Mouse (Mus musculus) spleen, adult 2 months (tissue): ENCODE data around the gene Clec3b. TPM values are rescaled to one million over a fixed set of nuclear protein-coding genes. Genes with fewer than 3 reads are reported as not detected.

ENCODE experiments used
- DNase-seq, 2 experiments: peaks; one replicate each; pipeline versions ENCODE4 v3.0.0 to v3.0.0-alpha.2; 2012 to 2021; ENCODE audit warnings: low spot score in 2 of 2, low read depth in 1 of 2
- H3K27ac ChIP-seq: fragments of 200-500 bp; 2 replicates; pipeline ENCODE4 v1.5.1; 2012; ENCODE audit warnings: low read length, inconsistent platforms; ENCODE audit not compliant: insufficient read depth
- H3K27me3 ChIP-seq: fragments of 200-500 bp; 2 replicates; pipeline ENCODE4 v1.6.1; 2012; ENCODE audit warnings: mild to moderate bottlenecking, moderate library complexity, low read length, inconsistent platforms; ENCODE audit not compliant: control insufficient read depth, insufficient read depth
- H3K36me3 ChIP-seq: fragments of 200-500 bp; 2 replicates; pipeline ENCODE4 v1.6.1; 2012; ENCODE audit warnings: mild to moderate bottlenecking, low read length, inconsistent platforms; ENCODE audit not compliant: control insufficient read depth, insufficient read depth
- H3K4me1 ChIP-seq: fragments of 200-500 bp; 2 replicates; pipeline ENCODE4 v1.6.1; 2011; ENCODE audit warnings: inconsistent platforms; ENCODE audit not compliant: control insufficient read depth, insufficient read depth, insufficient read length
- H3K4me3 ChIP-seq: fragments of 200-500 bp; 2 replicates; pipeline ENCODE4 v1.5.1; 2011; ENCODE audit warnings: mild to moderate bottlenecking, inconsistent platforms; ENCODE audit not compliant: insufficient read depth, insufficient read length; ENCODE audit errors: extremely low read depth
- CTCF ChIP-seq: fragments of 200-500 bp; IDR thresholded peaks from 2 replicates; pipeline ENCODE4 v1.5.1; 2011; ENCODE audit warnings: mild to moderate bottlenecking, inconsistent platforms; ENCODE audit not compliant: insufficient read depth, insufficient read length, insufficient replicate concordance; ENCODE audit errors: extremely low read depth
- POLR2A ChIP-seq: fragments of 200-500 bp; IDR thresholded peaks from 2 replicates; pipeline ENCODE4 v1.6.1; 2011; ENCODE audit warnings: low read depth, low read length, inconsistent platforms
- WGBS: fragments of 180-500 bp; shearing (Covaris S2); methylation state at CpG from one replicate; pipeline ENCODE4 v1.1.7; 2018; 5-methylcytosine and 5-hydroxymethylcytosine counted together
- polyA plus RNA-seq: library from polyadenylated mRNA; depleted of rRNA; stranded (reverse); fragments of >200 nt; gene quantifications from 2 replicates; pipeline ENCODE4 v1.2.3, GENCODE M21; 2012

Clec3b gene
- polyA plus RNA-seq, 1 experiment: 4.6 TPM

DNA sequence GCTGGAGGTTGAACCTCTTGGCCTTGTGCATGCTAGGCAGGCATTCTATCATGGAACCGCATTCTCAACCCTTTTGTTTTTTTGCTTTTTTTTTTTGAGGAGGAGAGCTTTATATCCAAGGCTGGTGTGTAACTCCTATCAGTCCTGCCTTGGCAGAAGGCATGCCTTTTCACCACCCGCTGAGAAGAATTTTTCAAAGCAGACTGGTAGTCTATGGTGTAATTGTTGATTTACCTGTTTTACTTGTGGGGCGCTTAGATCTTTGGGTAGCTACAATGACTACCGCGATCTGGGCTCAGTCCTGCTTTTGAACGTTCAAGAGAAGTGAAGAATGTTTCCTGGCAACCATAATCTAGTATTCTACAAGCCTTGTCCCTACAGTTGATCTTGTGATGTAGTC lies 36.8 kb upstream of the Clec3b start:
- H3K36me3 ChIP-seq: peaks cover 3% of the 10 kb centered on the region; the same call in 1 of the 2 replicates
- DNase-seq: no peak
- WGBS: 57% methylated on average over 6 of the region's 6 CpGs
- peak overlapping the region; percentile 95; the same call in 1 of the 2 replicates for H3K4me3 ChIP-seq
- TF ChIP-seq POLR2A (no peak), CTCF (no peak)
- peaks cover 8% of the 10 kb centered on the region for H3K4me1 ChIP-seq
- no peaks in the 10 kb centered on the region for H3K27me3 ChIP-seq
- no peak overlapping the region for H3K27ac ChIP-seq

- DNase-seq: no peak
- H3K4me3 ChIP-seq: no peak overlapping the region
- H3K27me3 ChIP-seq: no peaks in the 10 kb centered on the region
- 88% methylated on average over 1 of the region's 1 CpGs for WGBS
- H3K36me3 ChIP-seq: peaks cover 8% of the 10 kb centered on the region
- H3K4me1 ChIP-seq: peaks cover 8% of the 10 kb centered on the region
- TF ChIP-seq CTCF: no peak
- no peak for TF ChIP-seq POLR2A
- H3K27ac ChIP-seq: no peak overlapping the region
Measured at GRCm38 (mm10) chr9:123115566-123115965, 35.2 kb upstream of the Clec3b start.

DNA sequence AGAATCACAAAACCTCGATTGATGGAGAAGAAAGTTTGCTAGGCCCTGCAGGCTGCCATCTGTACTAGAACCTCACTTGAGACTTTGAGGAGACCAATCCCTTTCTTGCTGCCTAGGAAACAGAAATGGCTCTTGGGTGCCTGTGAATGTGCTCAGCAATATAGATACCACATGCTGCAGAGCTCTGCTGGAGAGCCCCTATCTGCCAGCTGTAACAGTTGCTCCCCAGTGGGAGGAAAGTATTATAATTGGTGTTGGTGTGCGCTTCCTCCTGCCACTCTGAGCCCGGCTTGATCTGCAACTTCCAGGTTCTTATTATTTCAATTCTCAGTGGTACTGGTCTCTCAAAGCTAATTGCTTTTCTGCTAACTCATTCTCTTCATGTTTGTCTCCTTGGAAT lies 27.7 kb upstream of the Clec3b start:
- WGBS: 83% methylated on average over 3 of the region's 3 CpGs
- Histone ChIP-seq H3K4me3 (no peak overlapping the region), H3K36me3 (peaks cover 12% of the 10 kb centered on the region), H3K27me3 (no peaks in the 10 kb centered on the region), H3K27ac (no peak overlapping the region), H3K4me1 (no peaks in the 10 kb centered on the region)
- TF ChIP-seq CTCF: no peak
- no peak for TF ChIP-seq POLR2A
- DNase-seq: no peak

DNA sequence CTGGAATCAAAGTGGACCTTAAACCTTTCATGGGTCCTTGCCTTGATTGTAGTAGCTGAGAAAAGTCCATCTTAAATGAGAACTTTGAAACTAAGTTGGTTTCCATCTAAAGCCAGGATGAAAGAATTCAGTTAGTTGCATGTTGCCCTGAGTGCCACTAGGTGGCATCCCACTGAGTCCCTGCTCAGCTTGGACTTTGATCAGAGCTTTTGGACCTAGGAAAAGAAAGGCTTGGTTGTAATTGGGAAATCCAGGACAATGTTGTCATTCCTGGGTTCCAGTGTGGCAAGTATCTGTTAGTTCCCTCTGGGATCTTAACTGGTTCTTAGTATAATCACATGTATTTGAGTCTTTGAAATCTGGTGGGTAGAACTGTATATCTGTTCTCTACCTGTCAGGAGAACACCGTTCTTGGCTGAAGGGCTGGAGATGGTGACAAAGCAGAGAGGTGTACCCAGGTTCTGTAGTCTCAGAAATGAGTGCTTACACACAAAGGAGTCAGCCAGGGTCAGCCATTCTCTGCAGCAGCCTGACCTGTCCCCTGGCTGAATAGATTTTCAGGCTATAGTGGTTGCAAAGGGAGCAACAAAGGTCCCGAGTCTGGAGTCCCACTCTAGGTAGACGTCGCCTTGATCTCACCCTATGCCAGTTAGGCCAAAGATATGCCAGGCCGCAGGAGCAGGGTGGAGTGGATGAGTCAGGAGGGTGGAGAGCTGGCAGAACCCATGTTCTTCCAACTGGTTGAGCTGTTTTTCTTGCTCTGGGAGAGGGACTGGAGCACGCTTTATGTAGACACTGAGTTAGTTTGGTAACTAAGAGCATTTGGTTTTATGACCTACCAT lies 27.0 kb upstream of the Clec3b start:
- TF ChIP-seq CTCF (peak; percentile 59; the same call in 1 of the 2 replicates), POLR2A (no peak)
- Histone ChIP-seq H3K27me3 (no peaks in the 10 kb centered on the region), H3K4me3 (no peak overlapping the region), H3K36me3 (peaks cover 13% of the 10 kb centered on the region), H3K27ac (no peak overlapping the region), H3K4me1 (no peaks in the 10 kb centered on the region)
- 90% methylated on average over 6 of the region's 6 CpGs for WGBS
- DNase-seq: no peak

DNA sequence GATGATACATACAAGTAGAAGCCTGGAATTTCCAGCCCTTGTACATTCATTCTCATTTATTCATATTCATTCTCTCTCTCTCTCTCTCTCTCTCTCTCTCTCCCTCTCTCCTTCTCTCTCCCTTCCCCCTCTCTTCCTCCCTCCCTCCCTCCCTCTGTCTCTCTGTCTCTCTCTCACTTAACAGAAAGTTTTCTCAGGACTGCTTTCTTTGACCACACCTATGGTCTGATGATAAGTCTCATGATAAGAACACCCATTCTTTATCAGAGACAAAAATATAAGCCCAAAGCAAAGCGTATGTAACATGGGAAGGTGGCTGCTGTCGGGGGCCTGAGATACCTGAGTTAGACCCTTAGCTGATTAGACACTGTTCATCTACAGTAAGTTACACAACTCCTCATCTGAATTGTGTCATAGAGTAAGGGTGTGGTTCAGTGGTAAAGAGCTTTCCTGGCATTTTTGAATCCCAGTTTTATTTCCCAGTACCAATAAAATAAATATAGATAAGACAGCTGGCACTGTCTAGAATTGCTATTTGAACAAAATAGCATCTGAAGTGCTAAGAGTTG lies 26.2 kb upstream of the Clec3b start:
- no peak overlapping the region for H3K27ac ChIP-seq
- H3K27me3 ChIP-seq: no peaks in the 10 kb centered on the region
- peaks cover 13% of the 10 kb centered on the region for H3K36me3 ChIP-seq
- DNase-seq: no peak
- no peak overlapping the region for H3K4me3 ChIP-seq
- no peaks in the 10 kb centered on the region for H3K4me1 ChIP-seq
- no peak for TF ChIP-seq POLR2A
- no peak for TF ChIP-seq CTCF
- 82% methylated on average over 2 of the region's 2 CpGs for WGBS

- no peak overlapping the region for H3K4me3 ChIP-seq
- no peak overlapping the region for H3K27ac ChIP-seq
- H3K4me1 ChIP-seq: no peaks in the 10 kb centered on the region
- TF ChIP-seq POLR2A: no peak
- no peak for TF ChIP-seq CTCF
- no peak for DNase-seq
- H3K27me3 ChIP-seq: no peaks in the 10 kb centered on the region
- peaks cover 24% of the 10 kb centered on the region for H3K36me3 ChIP-seq
- WGBS: 99% methylated on average over 6 of the region's 6 CpGs
Measured at GRCm38 (mm10) chr9:123127663-123128062, 23.1 kb upstream of the Clec3b start.

DNA sequence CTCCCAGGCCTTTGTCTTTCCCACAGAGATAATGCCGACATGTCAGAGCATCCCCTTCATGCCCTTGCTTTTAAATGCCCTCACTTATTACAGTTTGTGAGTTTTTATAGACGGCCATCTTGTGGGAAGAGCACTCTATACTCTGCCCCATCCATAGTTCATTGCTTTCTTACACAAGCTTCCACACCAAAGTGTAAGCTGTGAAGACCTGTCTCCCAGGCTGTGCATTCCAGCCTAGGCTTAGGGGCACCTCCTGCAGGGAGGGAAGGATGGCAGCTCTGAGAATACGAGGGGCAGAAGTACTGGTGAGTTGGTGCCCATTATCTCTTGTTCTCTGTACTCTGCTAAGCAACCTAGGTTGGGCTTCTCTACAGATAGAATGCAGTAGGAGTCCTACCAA lies 17.8 kb upstream of the Clec3b start:
- no peak for TF ChIP-seq CTCF
- no peak for TF ChIP-seq POLR2A
- DNase-seq: no peak
- Histone ChIP-seq H3K36me3 (peaks cover 51% of the 10 kb centered on the region), H3K27ac (no peak overlapping the region), H3K4me1 (no peaks in the 10 kb centered on the region), H3K27me3 (no peaks in the 10 kb centered on the region), H3K4me3 (no peak overlapping the region)
- 94% methylated on average over 3 of the region's 3 CpGs for WGBS
